Mouse (Mus musculus): ENCODE measurements around the gene Chn2. TPM values are rescaled to one million over a fixed set of nuclear protein-coding genes. Genes with fewer than 3 reads are reported as not detected.

Chn2 gene
- polyA plus RNA-seq, 1 experiment from 2014 or later: 26.0 TPM

GRCm38 (mm10) chr6:54280248-54280647 is 240.9 kb downstream of the Chn2 start:
- H3K27me3 ChIP-seq (ENCODE audit: control insufficient read depth, insufficient read depth, low read length): no peaks in the 10 kb centered on the region
- no peaks in the 10 kb centered on the region for H3K36me3 ChIP-seq (ENCODE audit: control insufficient read depth, insufficient read depth, low read length)
- H3K9ac ChIP-seq (ENCODE audit: low read length): no peak overlapping the region
- DNase-seq (ENCODE audit: low spot score, missing footprints) (no peak), ATAC-seq (ENCODE audit: low FRiP score) (no peak)
- H3K27ac ChIP-seq (ENCODE audit: low read depth, low read length): no peak overlapping the region
- no peak overlapping the region for H3K4me2 ChIP-seq
- peaks cover 12% of the 10 kb centered on the region for H3K4me1 ChIP-seq (ENCODE audit: control insufficient read depth, insufficient read depth, low read length)
- WGBS: 86% methylated on average over 6 of the region's 6 CpGs
- H3K9me3 ChIP-seq (ENCODE audit: control insufficient read depth, low read length): no peaks in the 10 kb centered on the region; the same call in 1 of the 2 replicates
- no peak overlapping the region for H3K4me3 ChIP-seq (ENCODE audit: low read depth, low read length)

- H3K27me3 ChIP-seq (ENCODE audit: control insufficient read depth, insufficient read depth, low read length): no peaks in the 10 kb centered on the region
- DNase-seq (ENCODE audit: low spot score, missing footprints): peak; percentile 80
- H3K36me3 ChIP-seq (ENCODE audit: control insufficient read depth, insufficient read depth, low read length): no peaks in the 10 kb centered on the region
- H3K27ac ChIP-seq (ENCODE audit: low read depth, low read length): no peak overlapping the region
- H3K9ac ChIP-seq (ENCODE audit: low read length): no peak overlapping the region
- 0 out of 2 replicates have a peak, but pooled peaks cover under 1% of the 10 kb centered on the region for H3K4me1 ChIP-seq (ENCODE audit: control insufficient read depth, insufficient read depth, low read length)
- WGBS: 33% methylated on average over 1 of the region's 1 CpGs
- ATAC-seq (ENCODE audit: low FRiP score): no peak
- no peaks in the 10 kb centered on the region for H3K9me3 ChIP-seq (ENCODE audit: control insufficient read depth, low read length)
- no peak overlapping the region for H3K4me2 ChIP-seq
- no peak overlapping the region for H3K4me3 ChIP-seq (ENCODE audit: low read depth, low read length)
Measured at GRCm38 (mm10) chr6:54283299-54283698, 243.9 kb downstream of the Chn2 start.

- Histone ChIP-seq H3K27ac (ENCODE audit: low read depth, low read length) (no peak overlapping the region), H3K27me3 (ENCODE audit: control insufficient read depth, insufficient read depth, low read length) (no peaks in the 10 kb centered on the region), H3K4me1 (ENCODE audit: control insufficient read depth, insufficient read depth, low read length) (no peaks in the 10 kb centered on the region), H3K4me3 (ENCODE audit: low read depth, low read length) (no peak overlapping the region), H3K9ac (ENCODE audit: low read length) (no peak overlapping the region), H3K4me2 (no peak overlapping the region), H3K36me3 (ENCODE audit: control insufficient read depth, insufficient read depth, low read length) (no peaks in the 10 kb centered on the region), H3K9me3 (ENCODE audit: control insufficient read depth, low read length) (no peaks in the 10 kb centered on the region)
- ATAC-seq (ENCODE audit: low FRiP score) (no peak), DNase-seq (ENCODE audit: low spot score, missing footprints) (peak; percentile 45)
- WGBS: 92% methylated on average over 12 of the region's 12 CpGs
Measured at GRCm38 (mm10) chr6:54284167-54284711, 244.9 kb downstream of the Chn2 start.

- Histone ChIP-seq H3K4me1 (ENCODE audit: control insufficient read depth, insufficient read depth, low read length) (no peaks in the 10 kb centered on the region), H3K27ac (ENCODE audit: low read depth, low read length) (no peak overlapping the region), H3K9ac (ENCODE audit: low read length) (no peak overlapping the region), H3K9me3 (ENCODE audit: control insufficient read depth, low read length) (no peaks in the 10 kb centered on the region), H3K36me3 (ENCODE audit: control insufficient read depth, insufficient read depth, low read length) (no peaks in the 10 kb centered on the region), H3K4me3 (ENCODE audit: low read depth, low read length) (no peak overlapping the region), H3K27me3 (ENCODE audit: control insufficient read depth, insufficient read depth, low read length) (no peaks in the 10 kb centered on the region), H3K4me2 (no peak overlapping the region)
- DNase-seq (ENCODE audit: low spot score, missing footprints): no peak
- ATAC-seq (ENCODE audit: low FRiP score): no peak
- 80% methylated on average over 5 of the region's 5 CpGs for WGBS
Measured at GRCm38 (mm10) chr6:54286813-54287212, 247.5 kb downstream of the Chn2 start.

DNA sequence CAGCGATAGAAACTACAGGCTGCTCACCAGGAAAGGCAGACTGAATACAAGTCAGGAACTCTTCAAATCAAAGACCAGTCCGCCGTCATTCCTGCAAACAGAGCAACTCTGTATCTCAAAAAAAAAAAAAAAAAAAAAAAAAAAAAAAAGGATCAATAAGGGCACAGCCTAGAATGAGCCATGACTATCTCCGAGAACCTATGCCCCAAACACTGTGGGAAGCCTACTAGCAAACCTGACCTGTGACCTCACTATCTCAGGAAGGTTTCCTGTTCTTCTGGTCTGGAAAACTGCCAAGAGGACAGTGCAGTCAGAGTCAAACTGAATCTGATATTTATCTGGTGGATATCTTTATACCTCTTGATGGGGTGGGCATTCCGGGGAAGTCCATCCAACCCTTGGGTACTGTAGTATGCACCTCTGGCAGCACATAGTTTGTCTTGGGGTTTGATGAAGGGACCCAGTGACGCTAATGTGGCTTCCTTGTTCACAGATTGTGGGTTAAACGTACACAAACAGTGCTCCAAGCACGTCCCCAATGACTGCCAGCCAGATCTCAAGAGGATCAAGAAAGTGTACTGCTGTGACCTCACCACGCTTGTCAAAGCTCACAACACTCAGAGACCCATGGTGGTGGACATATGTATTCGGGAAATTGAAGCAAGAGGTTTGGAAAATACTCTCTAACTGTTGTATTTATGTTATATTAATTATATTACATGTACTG is 250.6 kb downstream of the Chn2 start:
- H3K9me3 ChIP-seq (ENCODE audit: control insufficient read depth, low read length): no peaks in the 10 kb centered on the region
- ATAC-seq (ENCODE audit: low FRiP score): no peak
- H3K4me2 ChIP-seq: no peak overlapping the region
- H3K4me1 ChIP-seq (ENCODE audit: control insufficient read depth, insufficient read depth, low read length): no peaks in the 10 kb centered on the region
- no peak overlapping the region for H3K9ac ChIP-seq (ENCODE audit: low read length)
- no peak for DNase-seq (ENCODE audit: low spot score, missing footprints)
- H3K4me3 ChIP-seq (ENCODE audit: low read depth, low read length): no peak overlapping the region
- H3K36me3 ChIP-seq (ENCODE audit: control insufficient read depth, insufficient read depth, low read length): no peaks in the 10 kb centered on the region
- H3K27me3 ChIP-seq (ENCODE audit: control insufficient read depth, insufficient read depth, low read length): no peaks in the 10 kb centered on the region
- 81% methylated on average over 10 of the region's 10 CpGs for WGBS
- no peak overlapping the region for H3K27ac ChIP-seq (ENCODE audit: low read depth, low read length)

- DNase-seq (ENCODE audit: low spot score, missing footprints) (no peak), ATAC-seq (ENCODE audit: low FRiP score) (no peak)
- 87% methylated on average over 2 of the region's 2 CpGs for WGBS
- H3K36me3 ChIP-seq (ENCODE audit: control insufficient read depth, insufficient read depth, low read length): 0 out of 2 replicates have a peak, but pooled peaks cover 2% of the 10 kb centered on the region
- H3K9me3 ChIP-seq (ENCODE audit: control insufficient read depth, low read length): no peaks in the 10 kb centered on the region
- H3K27me3 ChIP-seq (ENCODE audit: control insufficient read depth, insufficient read depth, low read length): no peaks in the 10 kb centered on the region
- H3K4me2 ChIP-seq: no peak overlapping the region
- H3K4me3 ChIP-seq (ENCODE audit: low read depth, low read length): no peak overlapping the region
- H3K27ac ChIP-seq (ENCODE audit: low read depth, low read length): no peak overlapping the region
- H3K9ac ChIP-seq (ENCODE audit: low read length): no peak overlapping the region
- H3K4me1 ChIP-seq (ENCODE audit: control insufficient read depth, insufficient read depth, low read length): no peaks in the 10 kb centered on the region
Measured at GRCm38 (mm10) chr6:54297231-54297630, 257.9 kb downstream of the Chn2 start.

DNA sequence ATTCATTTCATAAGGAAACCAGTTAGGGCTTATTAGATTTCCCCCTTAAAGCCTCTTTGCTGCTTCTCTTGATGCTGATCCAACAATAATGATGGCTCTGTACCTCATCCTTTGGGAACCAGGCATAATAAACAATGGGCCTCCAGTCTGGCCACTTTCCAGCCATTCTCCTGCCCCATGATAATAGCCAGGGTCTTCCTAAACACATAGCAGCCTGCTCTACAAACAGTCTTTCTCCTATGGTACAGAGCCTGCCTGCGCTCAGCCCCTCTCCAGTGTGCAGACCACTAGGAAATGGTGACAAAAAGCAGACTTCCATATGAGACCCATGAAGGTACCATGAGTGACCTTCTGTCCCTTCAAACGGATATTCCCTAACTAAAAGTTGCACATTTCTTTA is 260.1 kb downstream of the Chn2 start:
- H3K27me3 ChIP-seq (ENCODE audit: control insufficient read depth, insufficient read depth, low read length): no peaks in the 10 kb centered on the region
- H3K4me2 ChIP-seq: no peak overlapping the region
- H3K4me1 ChIP-seq (ENCODE audit: control insufficient read depth, insufficient read depth, low read length): no peaks in the 10 kb centered on the region
- WGBS: 78% methylated on average over 2 of the region's 2 CpGs
- no peaks in the 10 kb centered on the region for H3K9me3 ChIP-seq (ENCODE audit: control insufficient read depth, low read length)
- H3K36me3 ChIP-seq (ENCODE audit: control insufficient read depth, insufficient read depth, low read length): 0 out of 2 replicates have a peak, but pooled peaks cover 2% of the 10 kb centered on the region
- DNase-seq (ENCODE audit: low spot score, missing footprints) (no peak), ATAC-seq (ENCODE audit: low FRiP score) (no peak)
- no peak overlapping the region for H3K4me3 ChIP-seq (ENCODE audit: low read depth, low read length)
- no peak overlapping the region for H3K27ac ChIP-seq (ENCODE audit: low read depth, low read length)
- no peak overlapping the region for H3K9ac ChIP-seq (ENCODE audit: low read length)

- no peak overlapping the region for H3K4me2 ChIP-seq
- no peaks in the 10 kb centered on the region for H3K27me3 ChIP-seq (ENCODE audit: control insufficient read depth, insufficient read depth, low read length)
- no peaks in the 10 kb centered on the region for H3K36me3 ChIP-seq (ENCODE audit: control insufficient read depth, insufficient read depth, low read length)
- no peak overlapping the region for H3K4me3 ChIP-seq (ENCODE audit: low read depth, low read length)
- H3K9ac ChIP-seq (ENCODE audit: low read length): no peak overlapping the region
- ATAC-seq (ENCODE audit: low FRiP score) (no peak), DNase-seq (ENCODE audit: low spot score, missing footprints) (no peak)
- no peaks in the 10 kb centered on the region for H3K9me3 ChIP-seq (ENCODE audit: control insufficient read depth, low read length)
- no peak overlapping the region for H3K27ac ChIP-seq (ENCODE audit: low read depth, low read length)
- H3K4me1 ChIP-seq (ENCODE audit: control insufficient read depth, insufficient read depth, low read length): no peaks in the 10 kb centered on the region
- WGBS: 88% methylated on average over 1 of the region's 1 CpGs
Measured at GRCm38 (mm10) chr6:54305777-54306176, 266.4 kb downstream of the Chn2 start.

DNA sequence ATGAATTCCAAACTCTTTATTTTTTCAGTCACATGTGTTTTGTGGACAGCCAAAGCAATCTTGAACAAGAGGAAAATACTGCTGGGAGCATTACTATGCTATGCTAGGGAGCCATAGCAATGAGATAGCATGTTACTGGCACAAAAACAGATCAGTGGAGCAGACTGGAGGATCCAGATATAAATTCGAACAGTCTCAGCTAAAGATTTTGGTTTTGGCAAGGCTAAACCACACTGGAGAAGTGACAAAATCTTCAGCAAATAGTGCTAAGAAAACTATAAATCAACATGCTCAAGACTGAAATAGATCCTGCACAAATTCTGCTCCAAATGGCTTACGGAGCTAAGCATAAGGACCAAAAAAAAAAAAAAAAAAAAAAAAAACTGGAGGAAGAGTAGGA is 273.7 kb downstream of the Chn2 start:
- no peaks in the 10 kb centered on the region for H3K9me3 ChIP-seq (ENCODE audit: control insufficient read depth, low read length)
- H3K4me3 ChIP-seq (ENCODE audit: low read depth, low read length): no peak overlapping the region
- WGBS: 92% methylated on average over 2 of the region's 2 CpGs
- no peak overlapping the region for H3K4me2 ChIP-seq
- H3K9ac ChIP-seq (ENCODE audit: low read length): no peak overlapping the region
- no peak overlapping the region for H3K27ac ChIP-seq (ENCODE audit: low read depth, low read length)
- no peaks in the 10 kb centered on the region for H3K4me1 ChIP-seq (ENCODE audit: control insufficient read depth, insufficient read depth, low read length)
- H3K27me3 ChIP-seq (ENCODE audit: control insufficient read depth, insufficient read depth, low read length): no peaks in the 10 kb centered on the region
- no peaks in the 10 kb centered on the region for H3K36me3 ChIP-seq (ENCODE audit: control insufficient read depth, insufficient read depth, low read length)
- DNase-seq (ENCODE audit: low spot score, missing footprints) (no peak), ATAC-seq (ENCODE audit: low FRiP score) (no peak)

Data from midbrain, embryonic 11.5 days (tissue).